ENCODE assay signal across 8 mouse cellular contexts in the genomic region with DNA sequence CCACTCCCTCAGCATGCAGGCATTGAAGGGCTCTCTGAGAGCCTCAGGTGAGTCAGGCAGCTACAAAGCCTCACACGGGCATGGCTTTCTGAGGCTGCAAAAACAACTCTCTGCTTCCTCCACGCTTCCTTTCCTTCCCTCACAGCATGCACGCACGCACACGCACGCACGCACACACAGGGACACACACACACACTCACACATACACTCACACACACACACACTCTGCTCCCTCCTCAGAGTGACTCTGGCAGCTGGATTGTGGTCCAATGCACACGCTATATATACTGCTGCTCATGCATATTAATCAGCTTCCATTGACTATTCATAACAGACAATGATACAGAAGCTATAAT.
DNase-seq lines count a peak whose midpoint lies in the region; ATAC-seq and TF ChIP-seq lines count a peak whose summit lies in the region.

No protein-coding gene starts in this region.

- no peak for DNase-seq in gastrocnemius, adult 2 months
- no peak for DNase-seq in gastrocnemius, postnatal 4 days (ENCODE audit: low spot score in 2 of 2)
- DNase-seq in neural tube, embryonic 11.5 days (ENCODE audit: low spot score): peak; percentile 61
- DNase-seq in neural tube, embryonic 10.5 days (ENCODE audit: extremely low spot score, low spot score): no peak
- peak; percentile 27 for DNase-seq in stomach, postnatal 0 days (ENCODE audit: low spot score)
- DNase-seq in cerebellum, postnatal 4 days (ENCODE audit: low spot score in 2 of 2): no peak
- no peak for DNase-seq in cerebellum, postnatal 25 days

- H3K4me1 ChIP-seq in neural tube, embryonic 11.5 days (ENCODE audit: control insufficient read depth, insufficient read depth, low read length): peaks cover 28% of the 10 kb centered on the region
- H3K4me1 ChIP-seq in limb, embryonic 13.5 days: peaks cover 23% of the 10 kb centered on the region
- H3K4me1 ChIP-seq in stomach, postnatal 0 days (replicated peaks; ENCODE audit: control insufficient read depth, insufficient read depth): 0 out of 2 replicates have a peak, but pooled peaks cover 5% of the 10 kb centered on the region

- ATAC-seq in neural tube, embryonic 11.5 days (ENCODE audit: insufficient read depth, low FRiP score, low TSS enrichment): peak; percentile 70
- 0 out of 2 replicates have a peak, but pooled peaks have one; percentile 10 for ATAC-seq in limb, embryonic 13.5 days (ENCODE audit: low FRiP score, low read depth)
- 0 out of 2 replicates have a peak, but pooled peaks have one; percentile 38 for ATAC-seq in stomach, postnatal 0 days (ENCODE audit: low FRiP score, low TSS enrichment)

- H3K36me3 ChIP-seq in neural tube, embryonic 11.5 days (ENCODE audit: control insufficient read depth, insufficient read depth, low read length): no peaks in the 10 kb centered on the region
- no peaks in the 10 kb centered on the region for H3K36me3 ChIP-seq in limb, embryonic 13.5 days
- H3K36me3 ChIP-seq in stomach, postnatal 0 days (ENCODE audit: control insufficient read depth, insufficient read depth, low read length): no peaks in the 10 kb centered on the region

- no peak for TF ChIP-seq EP300 in stomach, postnatal 0 days (optimal IDR thresholded peaks at IDR 0.05)

- H3K4me2 ChIP-seq in neural tube, embryonic 11.5 days (ENCODE audit: low read depth): peak overlapping the region; percentile 73
- peak overlapping the region; percentile 67 for H3K4me2 ChIP-seq in limb, embryonic 13.5 days (replicated peaks)
- peak overlapping the region; percentile 44 for H3K4me2 ChIP-seq in stomach, postnatal 0 days (replicated peaks; ENCODE audit: low read depth)

- 10% methylated on average over 8 of the region's 8 CpGs for WGBS in neural tube, embryonic 11.5 days
- 13% methylated on average over 8 of the region's 8 CpGs for WGBS in limb, embryonic 13.5 days
- WGBS in stomach, postnatal 0 days: 22% methylated on average over 8 of the region's 8 CpGs

- H3K4me3 ChIP-seq in gastrocnemius, adult 2 months: 0 out of 2 replicates have a peak overlapping the region, but pooled peaks have one; percentile 24
- peak overlapping the region; percentile 40 for H3K4me3 ChIP-seq in neural tube, embryonic 11.5 days (ENCODE audit: low read depth, low read length)
- H3K4me3 ChIP-seq in limb, embryonic 13.5 days: peak overlapping the region; percentile 39
- peak overlapping the region; percentile 13; the same call in 1 of the 2 replicates for H3K4me3 ChIP-seq in stomach, postnatal 0 days (ENCODE audit: low read depth, low read length)

- no peak overlapping the region for H3K27ac ChIP-seq in gastrocnemius, adult 2 months
- peak overlapping the region; percentile 92 for H3K27ac ChIP-seq in neural tube, embryonic 11.5 days (ENCODE audit: low read depth, low read length)
- peak overlapping the region; percentile 55; the same call in 1 of the 2 replicates for H3K27ac ChIP-seq in limb, embryonic 13.5 days
- H3K27ac ChIP-seq in stomach, postnatal 0 days (replicated peaks): no peak overlapping the region

- no peak for TF ChIP-seq CTCF in gastrocnemius, adult 2 months (IDR thresholded peaks at IDR 0.05)
- TF ChIP-seq CTCF in stomach, postnatal 0 days (IDR thresholded peaks at IDR 0.05; ENCODE audit: low read depth): no peak

- H3K27me3 ChIP-seq in neural tube, embryonic 11.5 days (ENCODE audit: control insufficient read depth, insufficient read depth, low read length): no peaks in the 10 kb centered on the region
- H3K27me3 ChIP-seq in limb, embryonic 13.5 days: peaks cover 18% of the 10 kb centered on the region; the same call in 1 of the 2 replicates
- no peaks in the 10 kb centered on the region for H3K27me3 ChIP-seq in stomach, postnatal 0 days (ENCODE audit: control insufficient read depth, insufficient read depth, low read length)

- no peaks in the 10 kb centered on the region for H3K9me3 ChIP-seq in neural tube, embryonic 11.5 days (ENCODE audit: control insufficient read depth, low read length)
- H3K9me3 ChIP-seq in limb, embryonic 13.5 days: no peaks in the 10 kb centered on the region
- no peaks in the 10 kb centered on the region for H3K9me3 ChIP-seq in stomach, postnatal 0 days (ENCODE audit: control insufficient read depth, low read length)

- intact Hi-C loops in gastrocnemius, adult 2 months (cut with DNase I): loop anchor here (5.0 kb wide), 1 partner anchor 48 kb away; no protein-coding TSS in a partner anchor

- peak overlapping the region; percentile 63 for H3K9ac ChIP-seq in neural tube, embryonic 11.5 days (ENCODE audit: low read length)
- H3K9ac ChIP-seq in limb, embryonic 13.5 days: peak overlapping the region; percentile 61
- peak overlapping the region; percentile 23; the same call in 1 of the 2 replicates for H3K9ac ChIP-seq in stomach, postnatal 0 days (ENCODE audit: low read length)

Comparison
In these comparisons a context has a peak if more than half of its experiments do, and no peak if none do; other contexts are left out.
1. DNase-seq: peak in neural tube, embryonic 11.5 days (single experiment) and stomach, postnatal 0 days (single experiment); none in gastrocnemius, adult 2 months (single experiment), gastrocnemius, postnatal 4 days (0 of 2), neural tube, embryonic 10.5 days (single experiment), cerebellum, postnatal 4 days (0 of 2) and cerebellum, postnatal 25 days (0 of 2).
2. H3K27ac ChIP-seq: peak in neural tube, embryonic 11.5 days (single experiment) and limb, embryonic 13.5 days (single experiment); none in gastrocnemius, adult 2 months (single experiment) and stomach, postnatal 0 days (single experiment).
3. ATAC-seq: peak in every context shown above with its lines; median percentile 70 in neural tube, embryonic 11.5 days; 38 in stomach, postnatal 0 days; 10 in limb, embryonic 13.5 days.
4. Peak in every context shown above with its lines, with median percentiles within 50 percentile points of each other: H3K4me3 ChIP-seq, H3K4me2 ChIP-seq and H3K9ac ChIP-seq.